9 mouse cellular contexts compared by ENCODE assay signal in the genomic region with DNA sequence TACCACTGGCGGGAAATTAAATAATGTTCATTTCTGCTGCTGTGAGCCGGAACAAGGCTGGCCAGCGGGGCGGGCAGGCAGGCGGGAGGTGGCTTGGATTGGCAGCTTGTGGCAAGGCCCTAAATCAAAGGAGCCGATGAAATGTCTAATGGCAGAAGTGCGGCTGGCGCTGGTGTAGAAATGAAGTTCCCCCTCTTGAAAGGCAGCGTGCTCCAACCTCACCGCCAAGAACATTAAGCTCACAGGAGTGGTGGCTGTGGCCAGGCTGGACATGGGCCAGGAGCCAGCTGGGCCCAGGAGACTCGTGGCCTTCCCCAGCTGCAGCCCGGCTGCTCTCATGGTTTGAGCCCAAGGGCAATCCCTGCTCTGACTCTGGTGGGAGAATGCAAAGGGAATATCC.
A peak's percentile ranks its signal among the peaks of the same experiment; 100 is the strongest.
DNase-seq lines count a peak whose midpoint lies in the region; TF ChIP-seq lines count a peak whose summit lies in the region.
"Had no signal": no experiment of that assay in that cellular context is flagged by ENCODE, and none has a peak within 500 bp of the region (broad histone marks: within the 10 kb centered on the region; RNA-seq: fewer than 3 reads in every experiment).

No protein-coding gene starts in this region.

- no peaks in the 10 kb centered on the region for H3K4me1 ChIP-seq in cerebellum, adult 2 months (ENCODE audit: control insufficient read depth, insufficient read depth, low read length)
- H3K4me1 ChIP-seq: megakaryocyte, embryonic 14.5 days had no signal

- H3K27ac ChIP-seq in cerebellum, adult 2 months (ENCODE audit: insufficient read depth, low read length), result no peak overlapping the region

- WGBS in cerebellum, adult 2 months, result 10% methylated on average over 12 of the region's 12 CpGs

- no peak for TF ChIP-seq POLR2A in cerebellum, adult 2 months (IDR thresholded peaks at IDR 0.05; ENCODE audit: borderline replicate concordance, insufficient read depth, low read length)

- no peak for TF ChIP-seq CTCF in cerebellum, adult 2 months (IDR thresholded peaks at IDR 0.05; ENCODE audit: borderline replicate concordance, insufficient read depth, low read depth, low read length)

- peak; percentile 13 to 26 for DNase-seq in cerebellum, adult 2 months
- no peak for DNase-seq in cerebellum, adult 11 months
- DNase-seq in adrenal gland, postnatal 25 days, result peak; percentile 63
- peak; percentile 55 to 57 for DNase-seq in heart, postnatal 14 days
- DNase-seq in lung, postnatal 36 days, result peak; percentile 65
- no peak for DNase-seq in thymus, adult 18-20 months
- DNase-seq in frontal cortex, postnatal 14 days (ENCODE audit: low spot score in 2 of 2), result no peak
- DNase-seq in left cerebral cortex, adult 11 months (ENCODE audit: low spot score), result no peak

- intact Hi-C loops in heart, postnatal 14 days (cut with DNase I), result no loop called here

- no peak overlapping the region for H3K4me3 ChIP-seq in cerebellum, adult 2 months (replicated peaks; ENCODE audit: insufficient read depth, low read depth, low read length)
- H3K4me3 ChIP-seq: megakaryocyte, embryonic 14.5 days had no signal

- no peaks in the 10 kb centered on the region for H3K27me3 ChIP-seq in cerebellum, adult 2 months (ENCODE audit: control insufficient read depth, insufficient read depth, low read length)

Comparison
In these comparisons a context has a peak if more than half of its experiments do, and no peak if none do; other contexts are left out.
1. DNase-seq: peak in cerebellum, adult 2 months (2 of 2), adrenal gland, postnatal 25 days (single experiment), heart, postnatal 14 days (2 of 2) and lung, postnatal 36 days (single experiment); none in cerebellum, adult 11 months (single experiment), thymus, adult 18-20 months (0 of 2), frontal cortex, postnatal 14 days (0 of 2) and left cerebral cortex, adult 11 months (single experiment).